Mouse (Mus musculus) neural tube, embryonic 11.5 days (tissue): ENCODE results near the gene Snx14. TPM values are rescaled to one million over a fixed set of nuclear protein-coding genes. Genes with fewer than 3 reads are reported as not detected.

ENCODE experiments used
- ATAC-seq: fragments of 200-750 bp; cut with Nextera tagmentation; 2 replicates; pipeline ENCODE4 v1.8.0; 2017; ENCODE audit warnings: moderate number of reproducible peaks, mild to moderate bottlenecking, moderate TSS enrichment, moderate library complexity; ENCODE audit not compliant: insufficient read depth, low FRiP score, low TSS enrichment
- DNase-seq: peaks from one replicate; pipeline ENCODE4 v3.0.0-alpha.2; 2015; ENCODE audit warnings: low spot score
- H3K27ac ChIP-seq: fragments of 300-500 bp; sonication (generic); 2 replicates; pipeline ENCODE4 v1.5.1; 2014; ENCODE audit warnings: low read depth, mild to moderate bottlenecking, low read length
- H3K27me3 ChIP-seq: fragments of 300-500 bp; sonication (generic); 2 replicates; pipeline ENCODE4 v1.6.1; 2014; ENCODE audit warnings: mild to moderate bottlenecking, low read length, mixed read lengths; ENCODE audit not compliant: control insufficient read depth, insufficient read depth
- H3K36me3 ChIP-seq: fragments of 300-500 bp; sonication (generic); 2 replicates; pipeline ENCODE4 v1.6.1; 2014; ENCODE audit warnings: mild to moderate bottlenecking, low read length, moderate library complexity, mixed read lengths; ENCODE audit not compliant: control insufficient read depth, insufficient read depth
- H3K4me1 ChIP-seq: fragments of 300-500 bp; sonication (generic); 2 replicates; pipeline ENCODE4 v1.6.1; 2014; ENCODE audit warnings: low read length, mixed read lengths; ENCODE audit not compliant: control insufficient read depth, insufficient read depth
- H3K4me2 ChIP-seq: fragments of 300-500 bp; sonication (generic); 2 replicates; pipeline ENCODE4 v1.6.1; 2014; ENCODE audit warnings: low read depth, mild to moderate bottlenecking, moderate library complexity
- H3K4me3 ChIP-seq: fragments of 300-500 bp; sonication (generic); 2 replicates; pipeline ENCODE4 v1.5.1; 2014; ENCODE audit warnings: low read depth, low read length
- H3K9ac ChIP-seq: fragments of 300-500 bp; sonication (generic); 2 replicates; pipeline ENCODE4 v1.6.1; 2014; ENCODE audit warnings: mild to moderate bottlenecking, low read length
- H3K9me3 ChIP-seq: fragments of 300-500 bp; sonication (generic); 2 replicates; pipeline ENCODE4 v1.6.1; 2016; ENCODE audit warnings: low read length; ENCODE audit not compliant: control insufficient read depth
- WGBS: fragments of 180-500 bp; shearing (Covaris S2); extraction: QIAGEN DNeasy Blood & Tissue Kit; methylation state at CpG from one replicate; pipeline ENCODE4 v1.1.7; 2014; 5-methylcytosine and 5-hydroxymethylcytosine counted together
- polyA plus RNA-seq: library from polyadenylated mRNA; unstranded; fragments of >200 nt; fragmentation: Nextera tagmentation; extraction: Ambion mirVana; gene quantifications from 2 replicates; pipeline ENCODE4 v1.2.1, GENCODE M21; 2014

Snx14 gene
- polyA plus RNA-seq, 1 experiment from 2014 or later: 19.3 TPM

DNA sequence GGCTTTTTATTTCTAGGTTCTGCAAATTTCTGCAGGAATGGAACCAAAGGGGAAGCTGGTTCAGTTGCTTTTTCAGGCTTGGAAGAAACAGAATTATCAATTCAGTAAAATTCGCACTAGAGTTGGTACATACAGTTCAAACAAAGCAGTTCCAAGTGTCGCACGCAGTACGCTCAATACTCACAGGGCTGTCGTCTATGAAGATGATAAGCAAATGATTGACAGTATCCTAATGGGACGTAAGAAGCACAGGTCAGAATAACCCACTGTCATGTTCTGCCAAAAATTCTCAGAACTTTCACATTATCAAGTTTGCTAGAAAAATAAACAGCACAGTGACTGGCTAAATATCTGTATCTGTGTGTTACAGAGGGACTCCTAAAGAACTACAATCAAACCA, 34.2 kb downstream of the Snx14 start:
- DNase-seq (no peak), ATAC-seq (no peak)
- 95% methylated on average over 6 of the region's 6 CpGs for WGBS

DNA sequence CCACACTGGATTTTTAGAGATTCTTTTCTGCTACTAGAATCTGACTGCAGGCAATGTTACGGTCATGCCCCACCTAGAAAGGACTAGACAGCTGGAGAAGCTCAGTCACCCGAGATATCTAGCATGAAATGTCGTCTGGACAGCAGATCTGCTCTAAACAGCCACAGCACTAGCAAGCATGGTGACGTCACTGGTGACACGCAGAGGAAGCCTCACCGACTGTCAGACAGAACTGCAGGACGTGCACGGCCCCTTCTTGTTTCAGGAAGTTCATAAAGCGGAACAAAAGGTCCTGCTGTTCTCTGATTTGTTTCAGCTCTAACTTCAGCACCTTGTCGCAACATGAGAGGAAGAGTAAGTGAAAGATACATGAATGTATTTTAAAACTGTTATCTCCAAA, 34.7 kb downstream of the Snx14 start:
- no peak for ATAC-seq
- DNase-seq: no peak
- H3K4me1 ChIP-seq: no peaks in the 10 kb centered on the region
- H3K4me2 ChIP-seq: no peak overlapping the region
- no peak overlapping the region for H3K27ac ChIP-seq
- no peaks in the 10 kb centered on the region for H3K9me3 ChIP-seq
- no peak overlapping the region for H3K9ac ChIP-seq
- no peaks in the 10 kb centered on the region for H3K27me3 ChIP-seq
- no peaks in the 10 kb centered on the region for H3K36me3 ChIP-seq
- no peak overlapping the region for H3K4me3 ChIP-seq
- 73% methylated on average over 10 of the region's 10 CpGs for WGBS

More for the DNA sequence above, 34.2 kb downstream of the Snx14 start:
- no peak overlapping the region for H3K9ac ChIP-seq
- H3K9me3 ChIP-seq: no peaks in the 10 kb centered on the region
- H3K27ac ChIP-seq: no peak overlapping the region
- no peak overlapping the region for H3K4me2 ChIP-seq
- H3K36me3 ChIP-seq: no peaks in the 10 kb centered on the region
- no peaks in the 10 kb centered on the region for H3K27me3 ChIP-seq
- no peak overlapping the region for H3K4me3 ChIP-seq
- no peaks in the 10 kb centered on the region for H3K4me1 ChIP-seq

DNA sequence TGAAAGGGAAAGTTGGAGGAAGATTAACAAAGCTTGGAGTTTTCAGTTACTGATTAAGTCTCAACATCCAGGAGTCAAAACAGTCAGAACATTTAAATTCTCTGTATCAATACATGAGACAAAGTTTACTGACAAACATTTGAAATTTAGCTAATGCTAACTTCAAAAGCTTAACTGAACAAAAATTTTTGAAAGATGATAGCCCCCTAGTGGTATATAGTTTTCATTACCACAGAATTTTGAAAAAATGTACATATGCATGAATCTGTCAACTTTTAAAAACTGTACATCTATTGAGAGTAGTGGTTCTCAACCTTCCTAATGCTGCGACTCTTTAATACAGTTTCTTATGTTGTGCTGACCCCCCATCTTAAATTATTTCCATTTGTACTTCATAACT, 40.3 kb downstream of the Snx14 start:
- ATAC-seq (no peak), DNase-seq (no peak)
- 82% methylated on average over 1 of the region's 1 CpGs for whole genome bisulfite sequencing

DNA sequence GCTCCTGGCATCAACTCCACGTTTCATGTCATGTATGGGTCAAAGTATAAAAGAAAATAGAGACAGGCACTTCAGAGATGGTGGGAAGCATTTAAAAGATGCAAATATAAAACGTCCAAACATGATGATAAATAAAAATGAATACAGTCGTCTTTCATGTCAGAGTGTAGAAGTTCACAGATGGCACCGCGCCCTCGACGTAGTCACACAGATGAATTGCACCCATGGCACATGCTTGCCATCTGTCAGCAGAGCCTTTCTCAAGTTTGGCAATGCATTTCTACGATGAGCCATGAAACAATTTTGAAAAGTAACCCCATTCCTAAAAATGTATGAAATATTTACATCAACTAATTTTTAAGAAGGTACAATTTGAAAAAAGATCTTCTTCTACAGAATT, 43.9 kb downstream of the Snx14 start:
- no peaks in the 10 kb centered on the region for H3K4me1 ChIP-seq
- H3K27ac ChIP-seq: no peak overlapping the region
- H3K27me3 ChIP-seq: no peaks in the 10 kb centered on the region
- no peak overlapping the region for H3K4me3 ChIP-seq
- DNase-seq (no peak), ATAC-seq (no peak)
- 71% methylated on average over 8 of the region's 8 CpGs for WGBS
- H3K9ac ChIP-seq: no peak overlapping the region
- H3K9me3 ChIP-seq: no peaks in the 10 kb centered on the region
- H3K4me2 ChIP-seq: no peak overlapping the region
- H3K36me3 ChIP-seq: no peaks in the 10 kb centered on the region

More for the DNA sequence above, 40.3 kb downstream of the Snx14 start:
- no peaks in the 10 kb centered on the region for H3K4me1 ChIP-seq
- no peak overlapping the region for H3K4me3 ChIP-seq
- H3K4me2 ChIP-seq: no peak overlapping the region
- no peaks in the 10 kb centered on the region for H3K27me3 ChIP-seq
- H3K27ac ChIP-seq: no peak overlapping the region
- H3K9ac ChIP-seq: no peak overlapping the region
- H3K9me3 ChIP-seq: no peaks in the 10 kb centered on the region
- no peaks in the 10 kb centered on the region for H3K36me3 ChIP-seq

DNA sequence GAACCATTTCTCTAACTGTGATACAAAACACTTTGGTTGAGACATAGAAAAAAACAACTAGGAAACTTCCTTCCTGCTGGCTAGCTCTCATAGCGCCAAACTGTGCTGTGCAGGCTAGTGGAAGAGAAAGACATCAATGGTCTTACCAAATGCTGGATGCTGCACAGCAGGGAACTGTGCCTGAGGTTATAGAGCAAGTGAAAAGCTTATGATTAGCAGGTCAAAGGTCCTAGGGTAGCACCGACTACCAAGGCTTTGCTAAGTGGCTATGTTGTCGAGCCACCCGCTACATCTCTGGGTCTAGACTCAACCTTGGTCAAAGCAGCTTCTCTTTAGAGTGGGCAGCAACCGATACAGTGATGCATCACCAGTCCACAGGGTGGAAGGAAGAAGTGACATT, 49.9 kb downstream of the Snx14 start:
- no peak overlapping the region for H3K9ac ChIP-seq
- no peaks in the 10 kb centered on the region for H3K36me3 ChIP-seq
- H3K9me3 ChIP-seq: no peaks in the 10 kb centered on the region
- no peak for ATAC-seq
- H3K4me2 ChIP-seq: no peak overlapping the region
- H3K4me3 ChIP-seq: no peak overlapping the region
- DNase-seq: no peak
- no peaks in the 10 kb centered on the region for H3K4me1 ChIP-seq
- WGBS: 78% methylated on average over 5 of the region's 5 CpGs
- H3K27me3 ChIP-seq: no peaks in the 10 kb centered on the region
- H3K27ac ChIP-seq: no peak overlapping the region

DNA sequence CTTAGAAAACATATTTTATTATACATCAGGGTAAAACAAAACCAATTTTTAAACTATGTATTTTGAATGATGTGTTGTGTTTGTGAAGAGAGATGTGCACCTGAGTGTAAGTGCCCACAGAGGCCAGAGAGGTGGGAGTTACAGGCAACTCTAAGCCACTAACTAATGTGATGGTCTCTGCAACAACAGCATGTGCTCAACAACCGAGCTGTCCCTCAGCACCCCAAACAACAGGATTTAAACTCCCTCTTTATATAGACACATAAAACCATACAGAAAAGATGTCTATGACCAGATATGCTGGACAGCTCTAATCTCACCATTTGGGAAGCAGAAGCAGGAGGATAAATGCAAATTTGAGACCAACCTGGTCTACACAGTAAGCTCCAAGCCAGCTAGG, 58.2 kb downstream of the Snx14 start:
- ATAC-seq (no peak), DNase-seq (no peak)
- Histone ChIP-seq H3K4me1 (no peaks in the 10 kb centered on the region), H3K9ac (no peak overlapping the region), H3K27me3 (no peaks in the 10 kb centered on the region), H3K9me3 (no peaks in the 10 kb centered on the region), H3K4me3 (no peak overlapping the region), H3K36me3 (no peaks in the 10 kb centered on the region), H3K27ac (no peak overlapping the region), H3K4me2 (no peak overlapping the region)
- WGBS: 90% methylated on average over 1 of the region's 1 CpGs

DNA sequence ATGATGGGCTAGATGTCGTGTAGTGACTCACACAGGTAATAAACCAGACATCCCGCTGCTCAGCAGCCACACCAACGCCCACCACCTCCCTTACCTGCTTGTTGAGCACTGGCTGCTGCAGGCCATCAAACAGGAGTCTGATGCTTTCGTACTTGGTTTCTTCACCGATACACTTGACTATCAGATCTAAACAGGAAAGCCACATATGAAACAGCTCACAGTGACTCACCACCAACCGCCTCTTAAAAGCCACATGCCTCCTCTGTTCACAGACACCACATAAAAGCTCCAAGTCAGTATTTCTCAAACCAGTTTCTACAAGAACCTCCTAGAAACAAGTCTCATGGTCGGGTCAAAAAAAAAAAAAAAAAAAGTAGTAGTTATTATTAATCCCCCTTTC, 58.7 kb downstream of the Snx14 start:
- H3K4me2 ChIP-seq: no peak overlapping the region
- no peak for DNase-seq
- no peaks in the 10 kb centered on the region for H3K9me3 ChIP-seq
- H3K9ac ChIP-seq: no peak overlapping the region
- ATAC-seq: no peak
- WGBS: 81% methylated on average over 7 of the region's 7 CpGs
- no peaks in the 10 kb centered on the region for H3K27me3 ChIP-seq
- H3K4me3 ChIP-seq: no peak overlapping the region
- H3K27ac ChIP-seq: no peak overlapping the region
- no peaks in the 10 kb centered on the region for H3K4me1 ChIP-seq
- H3K36me3 ChIP-seq: no peaks in the 10 kb centered on the region

DNA sequence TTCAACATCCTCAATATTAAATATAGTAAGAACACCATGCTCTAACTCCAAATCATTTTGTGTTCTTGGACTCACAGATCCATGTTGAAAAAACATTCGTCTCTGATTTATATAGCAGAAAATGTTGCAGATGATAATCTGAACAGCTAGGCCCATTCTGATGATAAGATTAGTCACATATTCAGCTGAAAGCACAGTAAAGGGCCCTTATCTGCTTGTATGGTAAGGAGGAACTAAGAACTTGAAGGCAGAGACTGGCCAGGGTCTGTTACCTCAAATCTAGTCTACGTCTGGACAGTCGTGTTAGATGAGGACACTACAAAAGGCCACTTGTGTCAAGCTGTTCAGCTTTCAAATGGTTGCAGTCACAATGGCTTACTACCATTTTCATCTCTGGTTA, 59.7 kb downstream of the Snx14 start:
- WGBS: 88% methylated on average over 3 of the region's 3 CpGs
- no peak for DNase-seq
- no peaks in the 10 kb centered on the region for H3K4me1 ChIP-seq
- no peaks in the 10 kb centered on the region for H3K27me3 ChIP-seq
- no peak overlapping the region for H3K4me2 ChIP-seq
- H3K9ac ChIP-seq: no peak overlapping the region
- H3K4me3 ChIP-seq: no peak overlapping the region
- no peaks in the 10 kb centered on the region for H3K36me3 ChIP-seq
- no peak overlapping the region for H3K27ac ChIP-seq
- ATAC-seq: no peak
- H3K9me3 ChIP-seq: no peaks in the 10 kb centered on the region

DNA sequence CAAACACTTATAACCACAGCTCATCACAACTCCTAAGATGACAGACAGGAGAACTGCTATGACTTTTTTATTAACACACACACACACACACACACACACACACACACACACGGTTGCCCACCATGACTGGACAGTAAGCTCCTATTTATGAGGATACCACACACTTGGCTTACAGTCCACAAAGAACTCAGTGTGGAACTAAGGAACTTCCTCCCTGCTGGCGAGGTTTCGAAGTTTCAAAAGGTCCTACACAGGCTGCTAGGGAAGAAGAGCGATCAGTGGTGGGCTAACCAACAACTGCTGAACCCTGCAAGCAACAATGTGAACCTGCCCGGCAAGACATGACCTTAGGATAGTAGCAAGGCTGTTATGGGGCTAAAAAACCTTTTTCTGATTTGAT, 61.3 kb downstream of the Snx14 start:
- no peak for DNase-seq
- no peaks in the 10 kb centered on the region for H3K4me1 ChIP-seq
- no peak overlapping the region for H3K4me2 ChIP-seq
- no peaks in the 10 kb centered on the region for H3K9me3 ChIP-seq
- H3K9ac ChIP-seq: no peak overlapping the region
- 80% methylated on average over 5 of the region's 5 CpGs for WGBS
- H3K27ac ChIP-seq: no peak overlapping the region
- no peak overlapping the region for H3K4me3 ChIP-seq
- no peaks in the 10 kb centered on the region for H3K27me3 ChIP-seq
- ATAC-seq: no peak
- H3K36me3 ChIP-seq: no peaks in the 10 kb centered on the region
